In genomic region chr12:68242683-68243082, GRCm38 (mm10) we compare ENCODE assay signal across 17 mouse cellular contexts.
DNase-seq lines count a peak whose midpoint lies in the region; ATAC-seq and TF ChIP-seq lines count a peak whose summit lies in the region.
"Had no signal": no experiment of that assay in that cellular context is flagged by ENCODE, and none has a peak within 500 bp of the region (broad histone marks: within the 10 kb centered on the region; RNA-seq: fewer than 3 reads in every experiment).

No protein-coding gene starts in this region.

- DNase-seq in heart, postnatal 14 days = no peak
- peak; percentile 1 for DNase-seq in retina, postnatal 1 day
- no peak for DNase-seq in retina, embryonic 14.5 days (ENCODE audit: low spot score)
- peak; percentile 45 for DNase-seq in telencephalon, adult 2 months (ENCODE audit: low read depth, low spot score)
- DNase-seq in cerebellum, postnatal 25 days = no peak
- no peak for DNase-seq in thymus, adult 2 months
- DNase-seq: adrenal gland, postnatal 10 days; cerebellum, postnatal 36 days; gastrocnemius, postnatal 25 days; kidney, postnatal 14 days; thymus, postnatal 25 days had no signal

- intact Hi-C loops in heart, postnatal 14 days (cut with DNase I) = no loop called here

- no peaks in the 10 kb centered on the region for H3K9me3 ChIP-seq in heart, embryonic 13.5 days
- no peaks in the 10 kb centered on the region for H3K9me3 ChIP-seq in forebrain, embryonic 16.5 days (ENCODE audit: control insufficient read depth, low read length)
- H3K9me3 ChIP-seq: hindbrain, embryonic 13.5 days; lung, embryonic 15.5 days had no signal

- WGBS in heart, embryonic 13.5 days = 46% methylated on average over 2 of the region's 2 CpGs
- WGBS in forebrain, embryonic 16.5 days = 15% methylated on average over 2 of the region's 2 CpGs
- WGBS in thymus, adult 2 months = 92% methylated on average over 2 of the region's 2 CpGs

- no peaks in the 10 kb centered on the region for H3K36me3 ChIP-seq in heart, embryonic 13.5 days
- no peaks in the 10 kb centered on the region for H3K36me3 ChIP-seq in forebrain, embryonic 16.5 days (ENCODE audit: control insufficient read depth, insufficient read depth)
- H3K36me3 ChIP-seq in thymus, adult 2 months (ENCODE audit: control insufficient read depth, insufficient read depth, low read length) = no peaks in the 10 kb centered on the region
- H3K36me3 ChIP-seq: G1E; hindbrain, embryonic 13.5 days; lung, embryonic 15.5 days had no signal

- no peak overlapping the region for H3K4me3 ChIP-seq in heart, embryonic 13.5 days
- no peak overlapping the region for H3K4me3 ChIP-seq in forebrain, embryonic 16.5 days (replicated peaks; ENCODE audit: low read length)
- no peak overlapping the region for H3K4me3 ChIP-seq in thymus, adult 2 months (ENCODE audit: control insufficient read depth, insufficient read depth, low read length)
- H3K4me3 ChIP-seq: hindbrain, embryonic 13.5 days; lung, embryonic 15.5 days had no signal

- no peak for ATAC-seq in heart, embryonic 13.5 days (ENCODE audit: extremely low read depth, insufficient number of reproducible peaks, low FRiP score, low TSS enrichment)
- peak; percentile 64 for ATAC-seq in forebrain, embryonic 16.5 days
- ATAC-seq: intestine, embryonic 16.5 days had no signal

- no peak for TF ChIP-seq POLR2A in thymus, adult 2 months (IDR thresholded peaks at IDR 0.05; ENCODE audit: control insufficient read depth, extremely low read depth, insufficient read depth, low read length, poor library complexity)

- 0 out of 2 replicates have a peak overlapping the region, but pooled peaks have one; percentile 2 for H3K4me2 ChIP-seq in heart, embryonic 13.5 days
- H3K4me2 ChIP-seq in forebrain, embryonic 16.5 days (ENCODE audit: low read length) = no peak overlapping the region
- H3K4me2 ChIP-seq: hindbrain, embryonic 13.5 days; lung, embryonic 15.5 days had no signal

- no peak for TF ChIP-seq CTCF in thymus, adult 2 months (IDR thresholded peaks at IDR 0.05; ENCODE audit: borderline replicate concordance, control insufficient read depth, extremely low read depth, insufficient read depth, low read length, poor library complexity)

- no peaks in the 10 kb centered on the region for H3K27me3 ChIP-seq in heart, embryonic 13.5 days (replicated peaks)
- H3K27me3 ChIP-seq in forebrain, embryonic 16.5 days (replicated peaks; ENCODE audit: control insufficient read depth, insufficient read depth, low read length) = no peaks in the 10 kb centered on the region
- H3K27me3 ChIP-seq in thymus, adult 2 months (ENCODE audit: control insufficient read depth, insufficient read depth, low read length) = no peaks in the 10 kb centered on the region
- H3K27me3 ChIP-seq: hindbrain, embryonic 13.5 days; lung, embryonic 15.5 days had no signal

- H3K27ac ChIP-seq in heart, embryonic 13.5 days (replicated peaks) = peak overlapping the region; percentile 59
- H3K27ac ChIP-seq in forebrain, embryonic 16.5 days (ENCODE audit: low read length) = no peak overlapping the region
- no peak overlapping the region for H3K27ac ChIP-seq in thymus, adult 2 months (ENCODE audit: control insufficient read depth, insufficient read depth, low read length)
- H3K27ac ChIP-seq: hindbrain, embryonic 13.5 days; lung, embryonic 15.5 days had no signal

- H3K9ac ChIP-seq in heart, embryonic 13.5 days = no peak overlapping the region
- H3K9ac ChIP-seq in forebrain, embryonic 16.5 days (replicated peaks; ENCODE audit: low read depth, low read length) = no peak overlapping the region
- H3K9ac ChIP-seq: hindbrain, embryonic 13.5 days; lung, embryonic 15.5 days had no signal

- H3K4me1 ChIP-seq in heart, embryonic 13.5 days = peaks cover 5% of the 10 kb centered on the region
- no peaks in the 10 kb centered on the region for H3K4me1 ChIP-seq in forebrain, embryonic 16.5 days (replicated peaks; ENCODE audit: control insufficient read depth, insufficient read depth, low read length)
- no peaks in the 10 kb centered on the region for H3K4me1 ChIP-seq in thymus, adult 2 months (replicated peaks; ENCODE audit: control insufficient read depth, insufficient read depth, low read length)
- H3K4me1 ChIP-seq: lung, embryonic 15.5 days had no signal

Comparison
In these comparisons a context has a peak if more than half of its experiments do, and no peak if none do; other contexts are left out.
1. DNase-seq: peak in retina, postnatal 1 day (single experiment) and telencephalon, adult 2 months (single experiment); none in heart, postnatal 14 days (0 of 2), retina, embryonic 14.5 days (single experiment), cerebellum, postnatal 25 days (0 of 2) and thymus, adult 2 months (single experiment).